Mouse (Mus musculus): ENCODE data around the gene Arpp19. TPM values are rescaled to one million over a fixed set of nuclear protein-coding genes. Genes with fewer than 3 reads are reported as not detected.

The Arpp19 gene
- total RNA-seq, 1 experiment = 192 TPM

DNA sequence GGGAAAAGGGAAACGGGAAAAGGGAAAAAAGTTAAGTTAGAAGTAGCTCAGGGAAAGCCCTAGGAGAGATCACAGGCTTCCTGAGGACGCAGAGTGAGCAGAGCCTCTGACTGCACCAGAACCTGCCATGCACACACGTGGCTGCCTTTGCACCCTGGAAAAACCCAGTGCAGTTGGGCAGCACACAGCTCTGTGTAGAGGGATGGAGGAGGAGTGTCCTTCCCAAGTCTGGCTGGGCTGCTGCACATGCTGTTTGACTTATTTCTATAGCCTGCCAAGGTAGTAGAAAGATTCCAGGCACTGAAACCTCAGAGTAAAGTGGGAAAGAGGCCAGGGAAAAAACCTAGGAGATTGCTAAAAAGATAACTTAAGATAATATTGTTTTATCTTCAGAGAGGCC lies 35.2 kb upstream of the Arpp19 start:
- Histone ChIP-seq H3K9me3 (ENCODE audit: control insufficient read depth, insufficient read depth, low read depth, low read length) (no peaks in the 10 kb centered on the region), H3K9ac (ENCODE audit: insufficient read depth, low read depth, low read length, poor library complexity, severe bottlenecking) (no peak overlapping the region), H3K27ac (ENCODE audit: insufficient read depth, low read depth, low read length, poor library complexity, severe bottlenecking) (no peak overlapping the region), H3K4me1 (ENCODE audit: control insufficient read depth in 2 of 2, insufficient read depth in 2 of 2, low read length in 2 of 2, poor library complexity in 1 of 2) (peaks cover 0 to 9% of the 10 kb centered on the region in 2 experiments; a peak in 2 of 4 replicates), H3K4me3 (ENCODE audit: insufficient read depth in 1 of 2, low read depth in 1 of 2, low read length in 2 of 2, poor library complexity in 1 of 2, severe bottlenecking in 1 of 2) (no peak overlapping the region), H3K36me3 (ENCODE audit: control insufficient read depth, insufficient read depth, low read length, poor library complexity, severe bottlenecking) (no peaks in the 10 kb centered on the region)
- no peak for TF ChIP-seq HCFC1 (IDR thresholded peaks at IDR 0.05; ENCODE audit: borderline replicate concordance, insufficient read depth, low read length)
- no peak for TF ChIP-seq ZNF384 (IDR thresholded peaks at IDR 0.05; ENCODE audit: low read depth, low read length)
- TF ChIP-seq CHD2 (IDR thresholded peaks at IDR 0.05; ENCODE audit: low read depth, low read length) = no peak
- TF ChIP-seq MAFK (IDR thresholded peaks at IDR 0.05; ENCODE audit: insufficient read depth, low read depth, low read length) = no peak
- TF ChIP-seq ZC3H11A (IDR thresholded peaks at IDR 0.05; ENCODE audit: borderline replicate concordance, low read depth, low read length) = no peak
- DNase-seq (ENCODE audit: low read depth, low spot score) = no peak
- in situ Hi-C loops (cut with MboI; ENCODE audit: low sequenced_read_pairs in 2 of 2, unreplicated experiment in 2 of 2) = no loop called here

DNA sequence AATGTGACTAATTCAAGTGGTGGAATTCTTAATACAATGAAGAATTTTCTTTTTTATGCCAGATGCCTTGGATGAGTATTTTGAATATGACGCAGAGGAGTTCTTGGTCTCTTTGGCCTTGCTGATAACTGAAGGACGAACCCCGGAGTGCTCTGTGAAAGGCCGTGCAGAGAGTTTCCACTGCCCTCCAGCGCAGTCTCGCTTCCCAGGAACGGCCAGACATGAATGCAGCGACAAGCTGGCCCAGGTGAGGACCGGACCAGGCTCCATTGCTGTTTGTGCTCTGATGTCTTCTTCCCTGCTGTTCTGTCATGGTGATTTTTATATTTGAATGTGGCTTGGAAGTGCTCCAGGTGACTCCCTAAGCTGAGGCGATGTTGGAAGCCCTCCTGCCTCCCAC lies 33.2 kb upstream of the Arpp19 start:
- in situ Hi-C loops (cut with MboI; ENCODE audit: low sequenced_read_pairs in 2 of 2, unreplicated experiment in 2 of 2) = no loop called here
- TF ChIP-seq HCFC1 (IDR thresholded peaks at IDR 0.05; ENCODE audit: borderline replicate concordance, insufficient read depth, low read length) = no peak
- no peak for TF ChIP-seq MAFK (IDR thresholded peaks at IDR 0.05; ENCODE audit: insufficient read depth, low read depth, low read length)
- TF ChIP-seq CHD2 (IDR thresholded peaks at IDR 0.05; ENCODE audit: low read depth, low read length) = no peak
- TF ChIP-seq ZNF384 (IDR thresholded peaks at IDR 0.05; ENCODE audit: low read depth, low read length) = no peak
- no peak for TF ChIP-seq ZC3H11A (IDR thresholded peaks at IDR 0.05; ENCODE audit: borderline replicate concordance, low read depth, low read length)

DNA sequence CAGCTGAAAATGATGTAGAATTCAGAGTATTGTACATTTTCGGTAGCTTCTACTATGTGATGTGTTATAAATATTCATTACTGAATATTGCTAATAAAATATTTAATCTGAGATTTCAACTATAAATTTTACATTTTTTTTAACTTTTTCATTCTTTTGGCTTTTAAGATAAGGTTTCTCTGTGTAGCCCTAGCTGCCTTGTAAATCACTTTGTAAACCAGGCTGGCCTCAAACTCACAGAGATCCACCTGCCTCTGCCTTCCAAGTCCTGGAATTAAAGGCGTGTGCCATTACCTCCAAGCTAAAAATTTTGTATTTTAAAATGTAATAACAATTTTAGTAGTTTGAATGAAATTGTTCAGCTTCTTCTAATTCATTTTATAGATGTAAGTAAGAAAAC lies 20.8 kb upstream of the Arpp19 start:
- no peak for DNase-seq (ENCODE audit: low read depth, low spot score)
- no peak overlapping the region for H3K9ac ChIP-seq (ENCODE audit: insufficient read depth, low read depth, low read length, poor library complexity, severe bottlenecking)
- no peaks in the 10 kb centered on the region; the same call in 1 of the 2 replicates for H3K36me3 ChIP-seq (ENCODE audit: control insufficient read depth, insufficient read depth, low read length, poor library complexity, severe bottlenecking)
- in situ Hi-C loops (cut with MboI; ENCODE audit: low sequenced_read_pairs in 2 of 2, unreplicated experiment in 2 of 2) = no loop called here
- H3K4me3 ChIP-seq (ENCODE audit: insufficient read depth in 1 of 2, low read depth in 1 of 2, low read length in 2 of 2, poor library complexity in 1 of 2, severe bottlenecking in 1 of 2) = no peak overlapping the region
- no peak overlapping the region for H3K27ac ChIP-seq (ENCODE audit: insufficient read depth, low read depth, low read length, poor library complexity, severe bottlenecking)
- H3K9me3 ChIP-seq (ENCODE audit: control insufficient read depth, insufficient read depth, low read depth, low read length) = no peaks in the 10 kb centered on the region
- TF ChIP-seq ZNF384 (IDR thresholded peaks at IDR 0.05; ENCODE audit: low read depth, low read length) (no peak), HCFC1 (IDR thresholded peaks at IDR 0.05; ENCODE audit: borderline replicate concordance, insufficient read depth, low read length) (no peak), CHD2 (IDR thresholded peaks at IDR 0.05; ENCODE audit: low read depth, low read length) (no peak), ZC3H11A (IDR thresholded peaks at IDR 0.05; ENCODE audit: borderline replicate concordance, low read depth, low read length) (no peak), MAFK (IDR thresholded peaks at IDR 0.05; ENCODE audit: insufficient read depth, low read depth, low read length) (no peak)
- peaks cover 0 to 5% of the 10 kb centered on the region in 2 experiments; a peak in 3 of 4 replicates for H3K4me1 ChIP-seq (ENCODE audit: control insufficient read depth in 2 of 2, insufficient read depth in 2 of 2, low read length in 2 of 2, poor library complexity in 1 of 2)

More for the DNA sequence above, 33.2 kb upstream of the Arpp19 start:
- H3K4me3 ChIP-seq (ENCODE audit: insufficient read depth in 1 of 2, low read depth in 1 of 2, low read length in 2 of 2, poor library complexity in 1 of 2, severe bottlenecking in 1 of 2) = no peak overlapping the region
- H3K36me3 ChIP-seq (ENCODE audit: control insufficient read depth, insufficient read depth, low read length, poor library complexity, severe bottlenecking) = no peaks in the 10 kb centered on the region
- H3K9ac ChIP-seq (ENCODE audit: insufficient read depth, low read depth, low read length, poor library complexity, severe bottlenecking) = no peak overlapping the region
- peaks cover 0 to 4% of the 10 kb centered on the region in 2 experiments; a peak in 1 of 4 replicates for H3K4me1 ChIP-seq (ENCODE audit: control insufficient read depth in 2 of 2, insufficient read depth in 2 of 2, low read length in 2 of 2, poor library complexity in 1 of 2)
- no peaks in the 10 kb centered on the region for H3K9me3 ChIP-seq (ENCODE audit: control insufficient read depth, insufficient read depth, low read depth, low read length)
- no peak overlapping the region for H3K27ac ChIP-seq (ENCODE audit: insufficient read depth, low read depth, low read length, poor library complexity, severe bottlenecking)
- DNase-seq (ENCODE audit: low read depth, low spot score) = no peak

DNA sequence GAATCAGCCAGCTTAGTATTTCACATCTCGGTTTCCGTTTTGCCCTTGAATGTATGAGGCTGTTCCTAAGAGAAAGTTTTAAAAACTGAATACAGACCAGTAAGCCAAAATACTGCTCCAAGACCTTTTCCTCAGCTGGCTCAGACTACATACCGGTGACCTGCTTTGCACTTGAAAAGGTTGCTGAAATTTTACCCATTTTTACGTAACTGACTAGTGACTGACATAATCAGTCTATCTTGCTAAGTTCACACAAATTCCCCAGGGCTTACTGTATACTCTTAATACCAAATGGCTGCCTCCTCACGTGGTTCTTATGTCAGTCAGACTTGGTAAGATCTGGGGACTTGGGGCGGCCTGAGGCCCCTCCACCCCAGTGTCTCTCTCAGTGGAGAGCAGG lies 18.2 kb upstream of the Arpp19 start:
- no peaks in the 10 kb centered on the region; the same call in 1 of the 2 replicates for H3K36me3 ChIP-seq (ENCODE audit: control insufficient read depth, insufficient read depth, low read length, poor library complexity, severe bottlenecking)
- TF ChIP-seq MAFK (IDR thresholded peaks at IDR 0.05; ENCODE audit: insufficient read depth, low read depth, low read length) = no peak
- TF ChIP-seq CHD2 (IDR thresholded peaks at IDR 0.05; ENCODE audit: low read depth, low read length) = no peak
- no peak for TF ChIP-seq HCFC1 (IDR thresholded peaks at IDR 0.05; ENCODE audit: borderline replicate concordance, insufficient read depth, low read length)
- TF ChIP-seq ZC3H11A (IDR thresholded peaks at IDR 0.05; ENCODE audit: borderline replicate concordance, low read depth, low read length) = no peak
- no peak for TF ChIP-seq ZNF384 (IDR thresholded peaks at IDR 0.05; ENCODE audit: low read depth, low read length)
- in situ Hi-C loops (cut with MboI; ENCODE audit: low sequenced_read_pairs in 2 of 2, unreplicated experiment in 2 of 2) = no loop called here

More for the DNA sequence above, 18.2 kb upstream of the Arpp19 start:
- no peak for DNase-seq (ENCODE audit: low read depth, low spot score)
- H3K27ac ChIP-seq (ENCODE audit: insufficient read depth, low read depth, low read length, poor library complexity, severe bottlenecking) = no peak overlapping the region
- H3K9me3 ChIP-seq (ENCODE audit: control insufficient read depth, insufficient read depth, low read depth, low read length) = no peaks in the 10 kb centered on the region
- H3K4me1 ChIP-seq (ENCODE audit: control insufficient read depth in 2 of 2, insufficient read depth in 2 of 2, low read length in 2 of 2, poor library complexity in 1 of 2) = peaks cover 0 to 5% of the 10 kb centered on the region in 2 experiments; a peak in 3 of 4 replicates
- no peak overlapping the region for H3K9ac ChIP-seq (ENCODE audit: insufficient read depth, low read depth, low read length, poor library complexity, severe bottlenecking)
- H3K4me3 ChIP-seq (ENCODE audit: insufficient read depth in 1 of 2, low read depth in 1 of 2, low read length in 2 of 2, poor library complexity in 1 of 2, severe bottlenecking in 1 of 2) = no peak overlapping the region
